Mouse (Mus musculus) c-Kit-negative CD71-positive TER-119-positive erythroid progenitor cells, embryonic 14.5 days (primary cell): Measurements from ENCODE around the gene Pard6b.

Source experiments
- DNase-seq: peaks from one replicate; pipeline ENCODE4 v3.0.0-alpha.2; 2013; ENCODE audit warnings: low read depth, low spot score

The Pard6b gene

GRCm38 (mm10) chr2:168059200-168059790 lies 21.5 kb upstream of the Pard6b start:
- no peak for DNase-seq

DNA sequence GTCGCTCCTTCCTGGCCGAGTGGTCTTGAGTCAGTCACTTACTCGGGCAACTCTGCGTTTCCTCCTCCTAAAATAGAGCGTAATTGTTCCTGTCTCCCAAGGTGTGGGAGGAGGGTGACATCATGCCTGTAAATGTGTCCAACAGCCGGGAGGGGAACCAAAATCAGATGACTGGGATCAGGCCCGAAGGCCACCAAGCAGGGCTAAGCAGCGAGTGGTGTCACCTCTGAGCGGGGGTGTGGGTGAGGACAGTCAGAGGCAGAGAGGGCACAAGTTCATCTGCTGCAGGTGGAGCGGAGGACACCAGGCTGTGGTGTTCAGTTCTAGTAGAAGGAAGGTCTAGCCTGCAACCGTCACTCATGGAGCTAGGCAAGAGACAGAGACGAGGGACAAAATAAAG lies 17.1 kb upstream of the Pard6b start:
- no peak for DNase-seq

DNA sequence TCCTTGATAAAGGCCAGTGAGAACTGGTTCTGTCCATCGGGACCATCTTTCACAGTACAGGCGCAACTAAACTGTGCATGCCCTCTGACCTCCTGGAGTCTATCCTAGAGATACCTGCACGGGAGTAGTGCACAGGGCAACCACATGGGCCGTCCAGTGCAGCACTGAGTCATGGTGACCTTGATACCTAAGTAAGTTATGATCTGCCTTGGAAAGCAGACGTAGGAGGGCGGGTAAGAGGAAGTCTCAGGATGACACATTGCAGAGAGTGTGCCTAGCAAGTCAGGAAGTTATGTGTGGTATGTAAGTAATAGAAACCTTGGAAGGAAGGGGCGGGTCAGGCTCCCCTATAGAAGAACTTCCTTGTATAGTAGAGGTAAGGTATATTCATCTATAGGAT lies 15.3 kb upstream of the Pard6b start:
- DNase-seq, result no peak

GRCm38 (mm10) chr2:168066783-168067182 lies 14.0 kb upstream of the Pard6b start:
- DNase-seq, result no peak

GRCm38 (mm10) chr2:168070425-168070824 lies 10.4 kb upstream of the Pard6b start:
- no peak for DNase-seq

DNA sequence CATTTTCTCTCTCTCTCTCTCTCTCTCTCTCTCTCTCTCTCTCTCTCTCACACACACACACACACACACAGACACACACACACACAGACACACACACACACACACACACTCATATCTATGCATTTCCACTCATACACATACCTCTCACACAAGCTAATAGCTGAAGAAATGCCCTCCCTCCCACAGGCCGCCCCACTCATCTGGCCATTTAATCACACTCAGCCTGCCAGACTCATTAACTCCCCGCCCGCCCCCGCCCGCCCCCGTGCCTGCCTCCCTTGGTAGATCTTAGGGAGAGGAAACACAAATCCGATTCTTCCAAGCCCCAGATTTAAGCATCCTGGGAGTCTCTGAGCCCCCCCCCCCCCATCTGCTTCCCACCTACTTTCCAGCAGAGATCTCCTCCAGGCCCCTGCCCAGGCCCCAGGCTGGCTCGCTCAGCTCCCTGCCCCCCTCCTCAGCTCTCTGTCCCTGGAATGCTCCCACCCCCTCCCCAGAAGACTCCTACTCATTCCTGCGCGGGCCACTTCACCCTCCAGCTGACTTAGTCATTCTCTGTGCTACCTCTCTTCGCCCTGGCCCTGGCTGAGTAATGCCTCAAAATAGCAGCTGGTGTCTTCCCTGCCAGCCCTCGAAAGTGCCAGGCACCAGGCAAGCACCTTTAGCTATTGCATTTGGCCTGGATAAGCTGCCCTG lies 8.2 kb upstream of the Pard6b start:
- no peak for DNase-seq

GRCm38 (mm10) chr2:168073722-168074121 lies 7.1 kb upstream of the Pard6b start:
- DNase-seq, result no peak

DNA sequence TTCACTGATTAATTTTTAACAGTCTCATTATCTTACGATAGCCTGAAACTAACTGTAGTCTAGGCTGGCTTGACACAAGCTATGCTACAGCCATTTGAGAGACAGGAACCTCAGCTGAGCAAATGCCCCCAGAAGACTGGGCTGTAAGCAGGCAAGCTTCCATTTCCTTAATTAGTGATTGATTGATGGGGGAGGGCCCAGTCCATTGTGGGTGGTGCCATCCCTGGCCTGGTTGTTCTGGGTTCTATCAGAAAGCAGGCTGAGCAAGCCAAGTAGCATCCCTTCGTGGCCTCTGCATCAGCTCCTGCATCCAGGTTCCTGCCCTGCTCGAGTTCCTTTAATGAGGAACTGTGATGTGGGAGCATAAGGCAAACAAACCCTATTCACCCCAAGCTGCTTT lies 6.3 kb upstream of the Pard6b start:
- DNase-seq, result no peak

GRCm38 (mm10) chr2:168076840-168077576 lies 3.8 kb upstream of the Pard6b start:
- no peak for DNase-seq

DNA sequence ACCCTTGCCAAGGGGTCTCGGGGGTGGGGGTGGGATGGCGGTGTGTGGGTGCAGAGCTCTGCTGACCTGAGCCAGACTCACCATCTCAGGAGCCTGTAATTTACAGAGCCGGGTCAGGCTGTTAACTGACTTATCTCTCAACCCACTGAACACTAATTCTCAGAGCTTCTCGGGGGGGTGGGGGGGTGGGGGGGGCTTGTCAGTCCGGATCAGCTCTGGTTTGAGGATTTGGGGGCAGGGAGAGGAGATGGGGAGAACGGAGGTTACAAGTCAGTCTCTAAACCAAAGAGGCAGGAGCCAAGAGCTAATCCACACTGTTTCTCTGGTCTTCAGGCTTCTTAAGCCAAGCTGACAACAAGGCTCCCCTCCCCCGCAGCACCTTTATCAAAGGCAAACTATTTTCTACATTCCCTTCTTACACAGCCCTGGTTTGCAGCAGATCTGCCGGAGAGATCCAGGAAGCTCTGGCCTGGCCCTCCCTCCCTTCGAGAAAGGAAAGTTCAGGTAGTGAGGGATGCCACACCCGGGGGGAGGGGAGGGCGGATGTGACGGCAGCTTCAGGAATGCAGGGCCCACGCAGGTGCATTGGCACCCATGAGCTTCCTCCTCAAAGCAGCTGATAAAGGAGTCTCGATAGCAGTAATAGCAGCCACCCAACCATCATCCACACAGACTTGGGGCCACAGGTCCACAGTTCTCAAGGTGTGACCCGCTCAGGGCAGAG lies 2.5 kb upstream of the Pard6b start:
- DNase-seq, result no peak

DNA sequence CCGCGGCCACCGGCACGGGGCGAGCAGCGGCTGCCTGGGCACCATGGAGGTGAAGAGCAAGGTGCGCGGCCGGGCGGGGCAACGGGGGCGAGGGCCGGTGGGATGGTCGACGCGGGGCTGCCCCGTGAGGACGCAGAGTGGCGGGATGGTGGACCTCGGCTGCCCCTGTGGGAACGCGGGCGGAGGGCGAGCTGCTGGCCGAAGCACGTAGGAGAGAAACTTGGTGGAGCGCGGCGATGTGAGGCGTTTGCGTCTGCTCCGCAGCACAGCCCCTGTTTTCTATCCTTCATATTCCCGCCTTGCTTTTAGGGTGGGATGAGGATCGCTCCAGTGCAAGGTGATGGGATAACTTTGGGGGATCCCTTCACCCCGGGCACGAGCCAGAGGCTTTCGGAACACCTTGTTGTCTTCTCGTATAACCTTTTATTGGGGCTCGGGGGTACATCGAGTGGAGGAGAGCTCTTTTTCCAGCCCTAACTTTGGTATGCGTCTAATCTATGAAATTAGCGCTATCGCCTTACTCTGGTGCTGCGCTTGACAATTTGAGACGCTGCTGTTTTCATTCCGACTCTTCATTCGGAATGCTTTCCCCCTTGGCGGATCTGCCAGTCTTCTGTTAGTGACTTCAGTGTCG lies 612 bp downstream of the Pard6b start:
- DNase-seq, result no peak

DNA sequence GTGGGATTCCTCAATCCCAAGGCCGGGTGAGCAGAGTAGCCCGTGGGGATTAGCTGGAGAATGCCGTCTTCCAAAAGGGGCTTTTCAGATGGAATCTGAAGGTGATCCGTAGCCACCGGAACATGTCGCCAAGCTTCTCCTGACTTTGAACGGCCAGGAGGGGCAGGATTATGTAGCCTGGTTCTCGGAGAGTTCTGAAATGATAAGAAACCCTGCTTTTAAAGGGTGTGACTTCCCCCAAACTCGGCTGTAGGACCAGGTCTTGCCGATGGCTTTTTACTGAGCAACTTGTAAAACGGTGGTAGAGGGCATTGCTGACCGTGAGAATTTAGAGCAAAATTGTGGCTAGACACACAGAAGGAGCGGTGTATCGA lies 1.1 kb downstream of the Pard6b start:
- DNase-seq, result no peak

GRCm38 (mm10) chr2:168083593-168083992 lies 2.8 kb downstream of the Pard6b start:
- DNase-seq, result no peak

- DNase-seq, result no peak
Measured at GRCm38 (mm10) chr2:168084228-168084627, 3.4 kb downstream of the Pard6b start.

- DNase-seq, result no peak
Measured at GRCm38 (mm10) chr2:168085621-168086265, 4.9 kb downstream of the Pard6b start.

DNA sequence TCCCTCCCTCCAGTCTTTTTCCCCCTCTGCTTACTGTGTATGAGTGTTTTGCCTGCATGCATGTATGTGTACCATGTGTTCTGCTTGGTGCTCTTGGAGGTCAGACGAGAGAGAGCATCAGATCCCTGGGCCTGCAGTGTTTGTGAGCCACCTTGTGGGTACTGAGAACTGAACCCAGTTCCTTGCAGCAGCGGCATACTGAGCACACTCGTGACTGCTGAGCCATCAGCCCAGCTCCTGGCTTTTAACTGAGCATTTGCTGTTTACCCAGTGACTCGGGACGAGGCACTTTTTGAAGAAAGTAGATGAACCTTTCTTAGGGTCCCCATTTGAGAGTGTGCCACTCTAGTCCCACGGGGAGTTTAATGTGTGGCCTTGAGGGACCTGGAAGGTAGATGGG lies 5.5 kb downstream of the Pard6b start:
- no peak for DNase-seq

DNA sequence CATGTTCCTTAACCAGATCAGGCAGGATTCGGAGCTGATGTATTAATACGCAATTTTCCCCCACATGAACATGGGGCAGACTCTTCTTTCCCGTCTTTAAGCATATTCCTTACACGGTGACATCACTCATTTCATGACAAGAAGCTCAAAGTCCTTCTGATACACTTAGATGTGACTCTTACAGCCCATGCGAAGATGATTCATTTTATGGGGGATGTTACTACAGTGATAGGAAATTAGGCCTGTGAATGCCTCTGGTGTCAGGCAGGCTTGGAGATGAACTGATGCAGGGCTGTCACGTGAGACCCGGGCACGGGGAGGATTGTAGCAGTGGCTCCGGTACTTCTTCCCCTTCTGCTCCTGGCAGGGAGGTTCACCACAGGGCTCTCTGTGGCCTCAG lies 6.0 kb downstream of the Pard6b start:
- DNase-seq, result no peak

GRCm38 (mm10) chr2:168091560-168091959 lies 10.8 kb downstream of the Pard6b start:
- no peak for DNase-seq

GRCm38 (mm10) chr2:168093077-168093476 lies 12.3 kb downstream of the Pard6b start:
- no peak for DNase-seq

DNA sequence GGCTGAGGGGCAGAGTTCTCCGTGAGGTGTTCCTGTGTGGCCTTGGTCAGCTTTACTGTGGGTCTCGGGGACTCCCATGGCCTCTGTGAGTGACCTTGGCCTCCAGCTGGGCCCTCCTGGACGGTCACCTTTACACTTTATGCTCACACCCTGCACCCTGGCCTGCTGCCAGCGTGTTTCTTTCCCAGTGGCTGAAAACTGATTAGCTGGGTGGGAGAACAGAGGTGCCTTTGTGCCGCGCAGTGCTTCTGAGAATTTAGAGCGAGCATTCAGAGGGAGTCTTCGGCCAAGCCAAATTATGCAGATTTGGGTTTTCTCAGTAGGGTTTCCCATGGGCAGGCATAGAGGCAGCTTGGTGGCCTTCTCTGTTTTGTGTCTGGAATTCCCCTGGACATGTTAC lies 14.3 kb downstream of the Pard6b start:
- DNase-seq, result no peak

GRCm38 (mm10) chr2:168096487-168096886 lies 15.7 kb downstream of the Pard6b start:
- no peak for DNase-seq
